Mouse (Mus musculus): Measurements from ENCODE around the gene Iqcn.

Gene Iqcn

DNA sequence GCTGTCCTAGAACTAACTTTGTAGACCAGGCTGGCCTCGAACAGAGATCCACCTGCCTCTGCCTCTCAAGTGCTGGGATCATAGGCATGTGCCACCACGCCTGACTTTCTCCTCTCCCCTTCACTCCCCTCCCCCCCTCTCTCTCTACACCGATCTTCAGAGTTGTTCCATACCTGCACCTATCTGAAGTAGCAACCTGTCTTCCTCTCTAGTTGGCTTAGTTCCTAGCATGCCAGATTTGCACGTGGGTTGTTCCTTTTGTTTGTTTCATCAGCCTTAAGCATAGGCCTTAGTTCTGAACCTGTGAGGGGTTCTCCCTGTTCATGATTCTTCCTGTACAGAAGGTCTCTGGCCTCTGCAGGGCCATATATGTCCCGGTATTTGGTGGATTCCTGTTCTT, 34.4 kb downstream of the Iqcn start:
- DNase-seq = no peak

DNA sequence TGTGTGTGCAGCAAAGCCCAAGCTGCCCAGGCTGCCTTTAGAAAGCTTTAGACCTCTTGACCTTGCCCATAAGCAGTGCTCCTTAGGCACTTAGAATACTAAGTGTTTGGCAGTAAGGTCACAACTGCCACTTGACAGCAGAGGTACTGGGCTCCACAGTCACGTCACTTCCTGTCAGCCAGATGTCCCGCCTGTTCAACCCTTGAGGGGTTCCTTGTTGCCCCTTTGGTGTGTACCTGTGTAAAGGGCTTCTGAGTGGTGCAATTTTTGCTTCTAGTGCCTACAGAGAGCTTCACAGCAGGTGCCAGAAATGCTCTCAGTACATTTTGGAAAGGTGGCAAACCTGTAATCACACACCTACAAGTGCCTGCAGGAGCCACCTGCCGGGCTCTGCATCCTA, 35.0 kb downstream of the Iqcn start:
- peak in 1 of 2 experiments; percentile 1 for DNase-seq

DNA sequence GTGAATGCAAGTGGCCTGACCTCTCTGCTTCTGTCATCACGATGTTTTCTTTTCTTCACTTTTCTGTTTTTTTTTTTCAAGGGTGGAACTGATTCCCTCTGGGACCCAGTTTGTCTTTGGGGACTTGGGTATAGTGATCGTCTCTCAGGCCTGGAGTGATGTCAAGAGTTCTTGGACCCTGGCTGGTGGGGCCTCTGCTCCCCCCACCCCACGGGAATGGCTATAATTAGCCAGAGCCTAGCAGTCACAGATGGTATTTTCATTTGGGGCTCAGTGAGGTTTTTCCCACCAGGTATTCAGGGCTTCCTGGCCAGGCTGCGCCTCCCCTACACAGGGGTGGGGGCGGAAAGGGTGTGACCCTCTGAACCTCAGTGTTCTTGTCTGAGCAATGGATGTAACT, 38.4 kb downstream of the Iqcn start:
- DNase-seq = peak in 1 of 2 experiments; percentile 1

DNA sequence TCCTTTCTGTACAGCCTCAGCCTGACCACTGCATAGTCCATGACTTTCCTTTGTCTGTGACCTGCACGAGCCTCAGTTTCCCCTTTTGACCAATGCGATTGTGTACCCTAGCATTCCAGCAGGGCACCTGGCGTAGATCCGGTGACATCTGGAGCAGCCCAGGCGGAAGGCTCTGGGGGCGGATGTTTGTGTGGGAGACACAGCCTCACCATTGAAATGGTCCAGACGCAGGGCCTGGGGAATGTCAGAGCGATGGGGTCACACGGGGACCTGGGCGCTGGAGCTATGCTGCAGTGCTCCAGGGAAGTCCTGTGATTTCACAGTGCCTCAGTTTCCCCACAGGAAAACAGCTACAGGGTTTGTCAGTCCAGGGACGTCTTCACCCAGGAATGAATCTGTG, 38.9 kb downstream of the Iqcn start:
- DNase-seq = no peak

DNA sequence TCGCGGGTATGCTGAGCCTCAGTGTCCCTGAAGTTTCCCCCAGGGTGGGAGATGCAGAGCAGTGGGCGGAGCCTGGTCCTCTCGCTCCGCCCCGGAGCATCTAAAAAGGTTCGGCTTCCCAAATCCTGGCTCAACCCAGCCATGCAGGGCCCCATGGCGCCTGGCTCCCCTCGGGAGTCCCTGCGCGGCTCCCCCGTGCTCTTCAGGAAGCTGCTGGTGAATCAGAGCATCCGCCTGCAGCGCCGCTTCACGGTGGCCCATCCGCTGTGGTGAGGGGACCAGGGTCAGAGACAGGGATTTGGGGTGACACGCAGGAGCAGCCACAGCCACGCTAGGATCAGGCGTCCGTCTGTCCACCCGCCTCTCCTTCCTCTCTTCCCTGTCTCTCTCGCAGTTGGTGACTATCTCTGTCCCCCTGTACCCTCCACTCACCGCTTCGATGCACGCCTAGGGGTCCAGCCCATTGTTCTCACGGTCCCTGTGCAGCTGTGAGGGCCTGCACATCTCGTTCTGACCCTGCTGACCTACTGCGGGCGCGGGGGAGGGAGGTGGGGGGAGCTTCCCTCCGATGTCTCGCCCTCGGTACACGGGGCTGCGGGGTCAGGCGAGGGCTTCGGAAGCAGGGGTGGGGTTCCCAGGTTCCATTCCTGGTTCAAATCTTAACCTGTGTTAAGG, 39.9 kb downstream of the Iqcn start:
- peak in 1 of 2 experiments; percentile 11 for DNase-seq

DNA sequence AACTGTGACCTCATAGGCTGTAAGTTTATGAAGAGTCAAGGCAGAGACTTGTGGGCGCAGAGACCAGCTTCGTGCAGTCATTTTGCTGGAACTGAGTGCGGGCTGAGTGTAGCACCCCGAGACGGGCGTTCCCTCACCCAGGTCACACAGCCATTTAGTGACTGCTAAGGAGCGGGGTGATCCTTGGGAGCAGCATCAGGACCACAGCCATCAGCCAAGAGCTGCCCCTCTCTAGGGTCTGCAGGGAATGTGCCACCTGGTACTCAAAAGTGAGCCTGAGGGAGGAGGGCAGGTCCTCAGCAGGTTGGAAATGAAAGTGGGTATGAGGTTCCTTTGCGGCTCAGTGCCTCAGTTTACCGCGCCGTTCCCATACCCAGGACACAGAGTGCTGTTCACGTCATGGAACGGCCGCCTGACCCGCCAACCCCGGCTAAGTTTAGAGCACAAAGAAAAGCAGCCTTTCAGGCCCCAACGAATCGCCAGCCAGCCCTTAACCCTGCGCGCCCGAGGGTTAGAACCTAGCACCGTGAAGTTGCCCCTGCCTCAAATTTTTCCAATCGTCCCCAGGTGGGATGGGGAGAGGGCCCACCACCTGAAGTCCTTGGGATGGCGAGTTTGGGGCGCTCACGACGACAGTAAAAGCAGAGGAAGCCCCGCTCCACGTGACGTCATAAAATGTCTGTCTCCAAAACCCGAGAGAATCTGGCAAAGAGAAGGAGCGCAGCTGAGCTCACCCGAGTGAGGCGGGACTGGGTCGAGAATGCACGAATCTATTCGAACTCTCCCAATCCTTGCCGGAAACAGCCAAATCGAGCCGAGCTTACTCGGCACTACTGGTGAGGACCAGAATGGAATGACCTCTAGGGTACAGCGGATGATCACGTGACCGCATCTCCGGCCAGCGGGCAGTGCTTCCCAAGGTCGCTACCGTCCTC, 40.7 kb downstream of the Iqcn start:
- DNase-seq = peak; percentile 40 to 52

DNA sequence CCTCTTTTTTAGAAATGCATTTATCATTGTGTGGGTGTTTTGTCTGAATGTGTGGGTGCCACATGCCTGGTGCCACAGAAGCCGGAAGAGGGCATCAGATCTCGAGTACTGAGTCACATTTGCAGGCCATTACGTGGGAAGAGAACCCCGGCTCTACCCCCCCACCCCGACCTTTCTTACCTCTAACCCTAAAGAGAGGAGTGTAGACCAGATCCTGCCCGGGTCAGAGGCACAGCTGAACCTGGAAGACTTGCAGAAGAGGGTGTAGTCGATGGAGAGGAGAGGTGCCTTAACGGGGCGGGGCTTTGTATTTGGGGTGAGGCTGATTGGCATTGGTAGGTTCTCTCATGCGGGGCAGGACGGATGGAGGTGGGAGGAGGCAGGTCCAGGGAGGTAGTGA, 41.5 kb downstream of the Iqcn start:
- peak in 1 of 2 experiments; percentile 3 for DNase-seq

DNA sequence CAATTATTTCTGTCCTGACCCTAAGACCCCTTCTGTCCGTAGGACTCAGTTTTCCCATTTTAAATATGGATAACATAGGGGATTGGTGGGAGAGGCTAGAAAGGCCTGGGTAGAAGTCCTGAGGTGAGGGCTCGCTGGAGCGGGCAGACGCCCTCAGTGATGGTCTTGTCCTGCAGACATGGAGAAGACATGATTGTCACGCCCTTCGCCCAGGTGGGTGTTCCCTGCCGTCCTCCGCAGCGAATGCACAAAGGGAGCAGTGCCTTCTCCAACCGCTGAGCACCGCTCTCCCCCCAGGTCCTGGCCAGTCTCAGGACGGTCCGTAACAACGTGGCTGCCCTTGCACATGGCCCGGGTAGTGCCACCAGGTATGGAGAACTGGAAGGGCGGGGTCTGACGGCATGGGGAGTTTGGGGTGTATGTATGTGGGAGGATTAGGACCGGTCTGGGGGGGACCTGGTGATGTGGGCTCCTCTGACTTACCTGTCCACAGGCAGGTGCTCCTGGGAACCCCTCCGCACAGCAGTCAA, 42.5 kb downstream of the Iqcn start:
- DNase-seq = peak in 1 of 2 experiments; percentile 3

DNA sequence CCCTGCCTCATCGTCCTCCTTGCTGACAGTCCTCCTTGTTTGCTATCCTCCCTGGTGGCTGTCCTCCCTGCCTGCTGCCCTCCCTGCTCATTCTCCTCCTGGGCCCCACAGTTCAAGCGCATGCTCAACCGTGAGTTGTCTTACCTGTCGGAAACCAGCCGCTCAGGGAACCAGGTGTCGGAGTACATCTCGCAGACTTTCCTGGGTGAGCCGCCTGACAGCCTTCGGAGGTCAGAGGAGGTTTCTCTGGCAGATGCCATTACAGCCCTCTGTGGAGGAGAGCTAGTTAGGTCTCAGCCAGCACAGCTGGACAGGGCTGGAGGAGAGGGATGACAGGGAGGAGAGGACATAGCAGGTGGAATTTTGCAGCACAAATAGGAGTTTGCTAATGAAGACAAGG, 43.4 kb downstream of the Iqcn start:
- no peak for DNase-seq

DNA sequence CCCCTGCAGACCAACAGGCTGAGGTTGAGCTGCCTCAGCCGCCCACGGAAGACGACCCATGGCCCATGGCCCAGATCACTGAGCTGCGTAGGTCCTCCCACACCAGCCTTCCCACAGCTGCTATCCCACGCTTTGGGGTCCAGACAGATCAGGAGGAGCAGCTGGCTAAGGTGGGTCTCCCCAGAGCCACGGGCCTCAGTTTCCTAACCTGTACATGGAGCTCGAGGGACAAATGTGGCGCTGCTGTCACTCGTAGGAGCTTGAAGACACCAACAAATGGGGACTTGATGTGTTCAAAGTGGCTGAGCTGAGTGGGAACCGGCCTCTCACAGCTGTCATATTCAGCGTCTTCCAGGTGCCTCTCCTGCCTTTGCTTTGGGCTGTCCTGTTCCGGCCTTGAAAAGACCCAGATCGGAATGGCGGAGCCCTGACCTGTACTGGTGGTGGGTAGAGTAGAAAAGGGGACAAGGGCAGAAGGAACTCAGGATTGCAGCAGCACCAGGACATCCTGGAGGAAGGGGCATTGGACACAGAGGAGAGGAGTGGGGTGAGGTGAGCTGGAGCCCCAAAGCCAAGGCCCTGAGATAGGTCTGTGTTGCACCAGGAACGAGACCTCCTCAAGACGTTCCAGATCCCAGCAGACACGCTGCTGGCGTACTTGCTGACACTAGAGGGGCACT, 44.1 kb downstream of the Iqcn start:
- no peak for DNase-seq

DNA sequence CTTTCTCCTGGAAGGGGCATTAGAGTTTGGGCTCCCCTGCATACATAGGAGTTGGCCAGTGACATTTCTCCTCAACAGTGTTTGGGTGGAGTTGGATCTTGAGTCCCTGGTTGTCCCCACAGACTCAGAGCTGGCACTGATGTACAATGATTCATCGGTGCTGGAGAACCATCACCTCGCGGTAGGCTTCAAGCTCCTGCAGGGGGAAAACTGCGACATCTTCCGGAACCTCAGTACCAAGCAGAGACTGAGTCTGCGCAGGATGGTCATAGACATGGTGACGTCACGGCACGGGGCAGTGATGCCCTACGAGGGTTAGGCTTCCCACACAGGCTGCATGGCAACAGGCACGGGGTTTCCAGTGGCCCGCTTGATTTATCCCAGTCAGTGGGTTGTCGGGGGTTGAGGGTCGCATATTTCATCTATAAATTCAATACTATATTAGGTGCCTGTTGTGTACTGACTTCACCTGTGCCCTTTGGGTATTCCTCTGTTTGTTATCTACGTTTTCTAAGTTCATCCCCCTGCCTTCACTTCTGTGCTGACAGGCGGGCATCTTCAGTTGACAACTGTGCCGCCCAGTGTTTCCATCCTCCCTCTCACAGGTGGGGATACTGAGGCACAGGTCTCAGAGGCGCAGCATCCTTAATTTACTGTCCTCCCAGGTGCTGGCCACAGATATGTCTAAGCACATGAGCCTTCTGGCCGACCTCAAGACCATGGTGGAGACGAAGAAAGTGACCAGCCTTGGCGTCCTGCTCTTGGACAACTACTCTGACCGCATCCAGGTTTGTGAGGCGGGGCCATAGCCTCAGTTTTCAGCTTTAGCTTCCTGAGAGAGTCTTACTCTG, 45.2 kb downstream of the Iqcn start:
- DNase-seq = no peak

DNA sequence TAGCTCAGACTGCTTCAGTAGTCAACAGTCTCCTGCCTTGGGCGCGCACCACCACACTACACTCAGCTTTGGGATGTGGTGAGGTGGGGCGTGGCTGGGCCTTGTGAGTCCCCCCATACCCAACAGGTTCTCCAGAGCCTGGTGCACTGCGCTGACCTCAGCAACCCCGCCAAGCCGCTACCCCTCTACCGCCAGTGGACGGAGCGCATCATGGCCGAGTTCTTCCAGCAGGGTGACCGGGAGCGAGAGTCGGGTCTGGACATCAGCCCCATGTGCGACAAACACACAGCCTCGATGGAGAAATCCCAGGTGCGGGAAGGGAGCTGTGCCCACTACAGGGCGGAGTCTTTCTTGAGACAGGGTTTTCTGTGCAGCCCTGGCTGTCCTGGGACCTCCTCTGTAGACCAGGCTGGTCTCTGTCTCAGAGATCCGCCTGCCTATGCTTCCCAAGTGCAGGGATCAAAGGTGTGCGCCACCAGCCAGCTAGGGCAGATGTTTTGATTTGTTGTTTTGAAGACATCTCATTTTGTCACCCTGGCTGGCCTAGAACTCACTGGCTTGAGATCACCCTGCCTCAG, 45.9 kb downstream of the Iqcn start:
- DNase-seq = no peak

DNA sequence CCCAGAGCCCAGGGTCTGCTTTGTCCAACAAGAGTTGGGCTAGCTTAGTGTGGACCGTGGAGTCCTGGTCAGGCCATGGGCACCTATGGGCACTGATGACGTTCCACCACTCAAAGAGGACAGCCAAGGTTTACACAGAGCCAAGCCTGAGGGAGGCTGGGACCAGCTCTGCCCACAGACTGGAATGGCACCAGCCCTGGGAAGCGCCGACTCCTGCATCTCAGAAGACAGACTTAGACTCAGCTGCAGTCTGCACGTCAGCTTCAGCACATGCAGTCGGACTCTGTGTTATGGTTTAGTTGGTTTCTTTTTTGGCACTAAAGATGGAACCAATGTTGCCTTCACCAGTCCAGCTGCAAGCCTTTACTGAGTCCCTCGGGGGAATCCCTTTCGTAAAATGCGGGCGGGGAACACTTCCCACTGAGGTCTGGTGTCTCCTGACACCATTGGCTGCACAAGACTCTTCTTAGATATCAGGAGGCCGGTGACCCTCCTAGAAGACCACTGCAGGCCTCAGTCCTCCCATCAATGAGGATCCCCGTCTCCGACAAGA, 46.9 kb downstream of the Iqcn start:
- DNase-seq = no peak

DNA sequence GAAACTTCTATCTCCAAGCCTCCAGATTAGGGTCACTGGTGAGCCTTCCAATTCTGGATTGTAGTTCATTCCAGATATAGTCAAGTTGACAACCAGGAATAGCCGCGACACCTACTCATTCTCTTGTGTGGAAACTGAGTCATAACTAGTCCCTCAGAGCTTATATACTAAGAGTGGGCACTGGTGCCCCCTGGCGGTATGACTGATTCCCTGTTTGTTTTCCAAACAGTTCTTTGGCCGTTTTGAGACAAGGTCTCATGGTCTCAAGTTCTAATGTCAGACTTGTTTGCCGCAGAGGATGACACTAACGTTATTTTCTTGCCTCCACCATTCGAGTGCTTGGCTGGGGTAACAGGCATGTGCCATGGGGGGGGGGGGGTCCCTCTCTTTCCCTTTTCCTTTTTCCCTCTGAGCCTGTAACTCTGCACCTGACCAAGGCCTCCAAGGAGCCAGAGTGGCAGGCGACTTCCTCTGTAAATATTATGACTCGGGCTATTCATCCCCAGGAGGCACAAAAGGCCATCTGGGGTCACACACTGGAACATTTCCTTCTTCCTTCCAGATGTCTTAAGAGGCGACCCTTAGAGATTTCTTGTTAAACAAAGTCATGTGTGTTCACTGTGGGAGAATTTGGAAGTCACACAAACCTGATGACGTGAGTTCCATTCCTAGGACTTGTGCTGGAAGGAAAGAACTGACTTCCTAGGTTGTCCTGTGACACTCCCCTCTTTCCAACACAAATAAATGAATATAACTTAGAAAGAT, 48.9 kb downstream of the Iqcn start:
- DNase-seq = peak; percentile 74 to 88

DNA sequence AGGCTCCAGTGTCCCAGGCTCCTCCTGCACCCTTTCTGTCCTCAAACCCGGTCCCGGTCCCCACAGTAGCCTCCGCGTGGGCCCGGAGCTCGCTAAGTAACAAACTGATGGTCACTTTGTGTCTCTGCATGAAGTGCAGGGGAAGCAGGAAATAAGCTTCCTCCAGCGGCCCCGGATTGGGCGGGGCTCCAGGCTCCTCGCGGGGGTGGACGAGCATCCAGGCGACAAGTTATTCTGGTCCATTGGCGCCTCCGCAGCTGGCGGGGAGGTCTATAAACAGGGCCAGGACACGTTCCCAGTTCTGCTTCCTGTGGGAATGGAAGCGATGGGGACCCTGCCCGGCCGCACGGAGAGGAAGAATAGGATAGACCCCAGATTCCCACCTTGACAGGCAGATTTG, 49.9 kb downstream of the Iqcn start:
- DNase-seq = peak; percentile 56 to 71

DNA sequence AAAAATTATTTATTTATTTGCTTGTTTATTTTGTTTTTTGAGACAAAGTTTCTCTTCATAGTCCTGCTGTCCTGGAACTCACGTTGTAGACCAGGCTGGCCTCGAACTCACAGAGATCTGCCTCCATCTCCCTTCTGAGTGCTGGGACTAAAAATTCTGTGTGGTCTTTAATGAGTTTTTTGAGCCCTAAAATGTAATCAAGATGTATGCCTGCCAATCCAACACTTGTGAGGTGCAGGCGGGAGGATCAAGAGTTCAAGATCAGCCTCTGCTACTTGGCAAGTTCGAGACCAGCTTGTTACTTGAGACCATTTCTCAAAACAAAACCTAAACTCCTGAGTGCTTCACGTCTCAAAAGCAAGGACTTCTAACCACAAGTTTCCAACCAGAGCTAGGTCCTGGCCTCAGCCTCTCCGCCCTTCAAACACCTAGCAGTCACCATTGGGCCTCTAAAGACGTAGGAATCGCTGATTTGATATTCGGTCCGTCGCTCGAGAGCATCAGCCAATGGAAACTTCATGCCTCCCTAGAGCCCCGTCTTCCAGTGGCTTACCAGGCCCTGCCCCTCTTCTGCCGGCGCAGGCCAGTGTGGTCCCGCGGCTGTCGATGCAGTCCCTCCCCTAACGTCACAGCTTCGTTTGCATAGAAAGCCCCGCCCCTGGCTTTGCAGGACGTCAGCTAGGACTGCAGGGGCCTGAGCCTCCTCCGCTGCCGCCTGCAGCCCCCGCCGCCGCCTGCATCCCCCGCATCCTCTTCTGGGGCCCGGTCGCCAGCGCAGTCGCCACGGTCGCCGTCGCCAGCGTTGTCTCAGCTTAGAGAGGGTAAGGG, 51.0 kb downstream of the Iqcn start, which contains the start of gene Rab3a:
Gene Rab3a, plus strand, starts transcription at position 637 of the 828 bp plus-strand sequence.
- DNase-seq = peak; percentile 94 to 96

DNA sequence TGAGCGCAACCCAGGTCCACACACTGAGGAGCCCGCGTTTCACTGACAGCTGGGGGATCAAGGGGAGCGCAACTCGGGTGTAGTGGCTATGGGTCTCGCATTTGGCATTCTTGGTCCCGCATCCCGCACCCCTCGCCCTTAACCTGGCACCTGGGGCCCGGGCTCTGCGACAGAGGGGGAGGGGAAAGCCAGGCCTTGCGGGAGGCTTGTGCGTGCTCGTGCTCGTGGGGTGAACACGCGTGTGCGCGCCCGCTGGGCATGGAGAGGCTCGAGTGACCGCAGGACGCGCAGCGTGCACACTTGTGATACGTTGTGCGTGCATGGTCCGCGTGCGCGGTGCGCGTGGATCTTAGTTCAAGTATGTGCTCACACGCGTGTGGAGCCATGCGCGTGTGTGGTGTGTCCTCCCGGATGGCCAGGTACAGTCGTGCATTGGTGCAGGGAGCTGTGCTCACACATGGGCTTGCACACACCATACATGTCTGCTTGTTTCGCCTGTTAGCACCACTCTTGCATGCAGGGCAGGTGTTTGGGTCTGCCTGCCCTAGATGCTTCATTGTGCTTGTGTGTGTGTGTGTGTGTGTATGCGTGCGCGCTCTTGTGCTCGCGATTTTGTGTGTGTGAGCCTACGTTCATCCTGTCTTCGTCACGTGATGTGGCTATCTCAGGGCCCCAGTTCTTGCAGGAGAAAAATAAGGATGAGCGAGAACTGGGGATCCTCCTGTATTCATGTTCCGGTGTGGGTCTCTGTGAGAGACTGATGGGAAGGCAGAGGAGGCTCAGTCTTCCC, 51.8 kb downstream of the Iqcn start:
- DNase-seq = peak; percentile 88 to 92

DNA sequence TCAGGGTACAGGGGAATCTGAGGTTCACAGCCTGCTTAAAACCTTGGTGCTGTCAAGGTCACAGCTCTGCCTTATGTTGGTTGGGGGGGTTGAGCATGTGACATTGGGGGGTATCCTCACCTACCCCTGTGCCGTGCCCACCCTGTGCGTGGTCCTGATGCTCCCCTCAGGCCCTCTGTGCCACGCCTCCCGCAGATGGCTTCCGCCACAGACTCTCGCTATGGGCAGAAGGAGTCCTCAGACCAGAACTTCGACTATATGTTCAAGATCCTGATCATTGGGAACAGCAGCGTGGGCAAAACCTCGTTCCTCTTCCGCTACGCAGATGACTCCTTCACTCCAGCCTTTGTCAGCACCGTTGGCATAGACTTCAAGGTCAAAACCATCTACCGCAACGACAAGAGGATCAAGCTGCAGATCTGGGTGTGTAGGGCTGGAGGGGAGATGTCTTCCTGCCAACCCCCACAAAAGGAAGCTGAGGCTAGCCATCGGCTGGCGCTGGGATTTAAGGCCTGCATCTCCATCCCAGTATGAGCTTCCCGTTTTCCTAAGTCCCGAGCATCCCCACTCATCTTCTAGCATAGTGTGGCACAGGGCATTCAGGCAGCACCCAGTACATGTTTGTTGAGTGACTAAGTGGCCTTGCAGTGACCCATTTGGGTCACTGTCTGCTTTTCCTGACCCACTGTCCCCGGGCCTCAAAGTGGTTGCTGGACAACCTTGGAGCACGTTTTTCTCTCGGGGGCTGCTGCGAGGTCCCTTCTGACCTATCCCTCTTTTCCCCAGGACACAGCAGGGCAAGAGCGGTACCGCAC, 52.6 kb downstream of the Iqcn start:
- peak; percentile 19 to 50 for DNase-seq

Measured in cerebellum, postnatal 25 days (tissue).